Mouse (Mus musculus) lung, embryonic 16.5 days (tissue): ENCODE data around the gene Mfap4. TPM values are rescaled to one million over a fixed set of nuclear protein-coding genes. Genes with fewer than 3 reads are reported as not detected.

ENCODE experiments used
- ATAC-seq: fragments of 200-750 bp; cut with Nextera tagmentation; 2 replicates; pipeline ENCODE4 v1.8.0; 2017; ENCODE audit warnings: low read depth, mild to moderate bottlenecking, moderate library complexity
- H3K27ac ChIP-seq: fragments of 300-500 bp; sonication (generic); 2 replicates; pipeline ENCODE4 v1.5.1; 2014; ENCODE audit warnings: mild to moderate bottlenecking, control low read depth, low read length
- H3K27me3 ChIP-seq: fragments of 300-500 bp; sonication (generic); 2 replicates; pipeline ENCODE4 v1.6.1; 2014; ENCODE audit warnings: low read depth, low read length, mixed read lengths; ENCODE audit not compliant: control insufficient read depth, insufficient read depth
- H3K36me3 ChIP-seq: fragments of 300-500 bp; sonication (generic); 2 replicates; pipeline ENCODE4 v1.6.1; 2014; ENCODE audit warnings: low read length; ENCODE audit not compliant: control insufficient read depth, insufficient read depth
- H3K4me1 ChIP-seq: fragments of 300-500 bp; sonication (generic); replicated peaks from 2 replicates; pipeline ENCODE4 v1.6.1; 2014; ENCODE audit warnings: low read length, mixed read lengths; ENCODE audit not compliant: control insufficient read depth, insufficient read depth
- H3K4me2 ChIP-seq: fragments of 300-500 bp; sonication (generic); 2 replicates; pipeline ENCODE4 v1.6.1; 2014; ENCODE audit warnings: low read depth, low read length, control low read depth
- H3K4me3 ChIP-seq: fragments of 300-500 bp; sonication (generic); 2 replicates; pipeline ENCODE4 v1.5.1; 2014; ENCODE audit warnings: mild to moderate bottlenecking, low read length, control low read depth
- H3K9ac ChIP-seq: fragments of 300-500 bp; sonication (generic); 2 replicates; pipeline ENCODE4 v1.6.1; 2014; ENCODE audit warnings: low read length, control low read depth
- H3K9me3 ChIP-seq: fragments of 300-500 bp; sonication (generic); 2 replicates; pipeline ENCODE4 v1.6.1; 2016; ENCODE audit warnings: low read length; ENCODE audit not compliant: control insufficient read depth
- WGBS: fragments of 180-500 bp; shearing (Covaris S2); extraction: QIAGEN DNeasy Blood & Tissue Kit; methylation state at CpG from one replicate; pipeline ENCODE4 v1.1.7; 2014; 5-methylcytosine and 5-hydroxymethylcytosine counted together
- polyA plus RNA-seq: library from polyadenylated mRNA; unstranded; fragments of >200 nt; fragmentation: Nextera tagmentation; extraction: Ambion mirVana; gene quantifications from 2 replicates; pipeline ENCODE4 v1.2.1, GENCODE M21; 2015

The Mfap4 gene
- polyA plus RNA-seq, 1 experiment from 2014 or later, result 1,630 TPM

DNA sequence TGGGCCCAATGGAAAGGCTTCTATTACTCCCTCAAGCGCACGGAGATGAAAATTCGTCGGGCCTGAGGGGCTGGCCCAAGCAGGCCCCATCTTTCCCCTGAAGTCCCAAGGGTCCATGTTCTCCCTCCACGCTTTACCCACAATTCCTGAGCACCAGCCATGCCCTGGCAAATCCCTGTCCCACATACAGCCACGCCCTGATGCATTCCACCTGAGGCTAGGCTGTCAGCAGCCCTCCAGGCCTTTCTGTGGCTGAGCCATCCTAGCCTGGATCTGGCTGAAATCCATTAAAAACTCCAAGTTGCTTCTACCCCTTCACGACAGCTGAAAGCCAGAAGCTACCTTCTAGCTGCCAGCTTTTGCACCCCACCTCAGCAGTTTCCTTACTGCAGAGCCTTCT, 2.7 kb downstream of the Mfap4 start:
- Histone ChIP-seq H3K27ac (peak overlapping the region; percentile 97), H3K9me3 (no peaks in the 10 kb centered on the region), H3K4me1 (peaks cover 11% of the 10 kb centered on the region), H3K9ac (peak overlapping the region; percentile 22; the same call in 1 of the 2 replicates), H3K36me3 (peaks cover 44% of the 10 kb centered on the region), H3K4me2 (peak overlapping the region; percentile 35), H3K27me3 (no peaks in the 10 kb centered on the region), H3K4me3 (peak overlapping the region; percentile 57)
- WGBS, result 80% methylated on average over 7 of the region's 7 CpGs
- ATAC-seq, result no peak

- H3K4me2 ChIP-seq, result no peak overlapping the region
- H3K27me3 ChIP-seq, result no peaks in the 10 kb centered on the region
- H3K4me3 ChIP-seq, result no peak overlapping the region
- H3K4me1 ChIP-seq, result peaks cover 14% of the 10 kb centered on the region
- H3K36me3 ChIP-seq, result peaks cover 44% of the 10 kb centered on the region
- WGBS, result 61% methylated on average over 2 of the region's 2 CpGs
- H3K27ac ChIP-seq, result no peak overlapping the region
- H3K9me3 ChIP-seq, result no peaks in the 10 kb centered on the region
- no peak for ATAC-seq
- H3K9ac ChIP-seq, result no peak overlapping the region
These were observed 3.9 kb downstream of the Mfap4 start for GRCm38 (mm10) chr11:61489085-61489484.

DNA sequence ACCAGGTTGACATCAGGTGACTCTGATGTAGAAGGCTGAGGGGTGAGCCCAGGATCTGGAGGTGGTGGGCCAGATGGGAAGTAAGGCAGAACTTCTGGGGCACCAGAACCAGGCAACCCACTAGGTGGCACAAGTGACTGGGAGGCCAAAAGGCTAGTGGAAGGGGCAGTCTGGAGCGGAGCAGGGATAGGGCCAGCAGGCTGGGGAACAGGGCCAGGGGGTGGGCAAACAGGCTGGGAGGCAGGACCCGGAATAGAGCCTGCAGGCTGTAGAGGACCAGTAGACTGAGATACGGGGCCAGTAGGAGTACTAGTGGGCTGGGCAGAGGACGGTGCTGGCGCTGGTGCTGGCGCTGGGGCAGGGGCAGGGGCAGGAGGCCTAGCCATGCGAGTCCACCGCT, 4.6 kb downstream of the Mfap4 start:
- Histone ChIP-seq H3K4me1 (peaks cover 15% of the 10 kb centered on the region), H3K9ac (0 out of 2 replicates have a peak overlapping the region, but pooled peaks have one; percentile 19), H3K9me3 (no peaks in the 10 kb centered on the region), H3K4me2 (no peak overlapping the region), H3K4me3 (no peak overlapping the region), H3K27ac (0 out of 2 replicates have a peak overlapping the region, but pooled peaks have one; percentile 7), H3K27me3 (no peaks in the 10 kb centered on the region), H3K36me3 (peaks cover 44% of the 10 kb centered on the region)
- no peak for ATAC-seq
- 77% methylated on average over 6 of the region's 8 CpGs for WGBS

- H3K4me1 ChIP-seq, result peaks cover 22% of the 10 kb centered on the region
- 82% methylated on average over 22 of the region's 22 CpGs for WGBS
- no peak for ATAC-seq
- no peak overlapping the region for H3K4me2 ChIP-seq
- H3K27ac ChIP-seq, result no peak overlapping the region
- H3K27me3 ChIP-seq, result no peaks in the 10 kb centered on the region
- H3K9ac ChIP-seq, result no peak overlapping the region
- H3K36me3 ChIP-seq, result peaks cover 44% of the 10 kb centered on the region
- H3K4me3 ChIP-seq, result no peak overlapping the region
- no peaks in the 10 kb centered on the region for H3K9me3 ChIP-seq
These were observed 5.8 kb downstream of the Mfap4 start for GRCm38 (mm10) chr11:61490944-61491520.

- Histone ChIP-seq H3K27me3 (no peaks in the 10 kb centered on the region), H3K36me3 (peaks cover 43% of the 10 kb centered on the region), H3K4me1 (peaks cover 21% of the 10 kb centered on the region), H3K4me3 (peak overlapping the region; percentile 79), H3K9me3 (no peaks in the 10 kb centered on the region), H3K9ac (peak overlapping the region; percentile 85), H3K4me2 (peak overlapping the region; percentile 92), H3K27ac (peak overlapping the region; percentile 87; the same call in 1 of the 2 replicates)
- 55% methylated on average over 12 of the region's 12 CpGs for WGBS
- no peak for ATAC-seq
These were observed 7.6 kb downstream of the Mfap4 start for GRCm38 (mm10) chr11:61492749-61493401.

GRCm38 (mm10) chr11:61493525-61494128, 8.4 kb downstream of the Mfap4 start:
- peaks cover 15% of the 10 kb centered on the region for H3K4me1 ChIP-seq
- ATAC-seq, result peak; percentile 50
- no peaks in the 10 kb centered on the region for H3K9me3 ChIP-seq
- peak overlapping the region; percentile 79 for H3K4me3 ChIP-seq
- peak overlapping the region; percentile 85 for H3K9ac ChIP-seq
- no peaks in the 10 kb centered on the region for H3K27me3 ChIP-seq
- under 1% methylated on average over 42 of the region's 50 CpGs for WGBS
- peaks cover 36% of the 10 kb centered on the region for H3K36me3 ChIP-seq
- peak overlapping the region; percentile 87 for H3K27ac ChIP-seq
- H3K4me2 ChIP-seq, result peak overlapping the region; percentile 92

- peak; percentile 94 for ATAC-seq
- no peaks in the 10 kb centered on the region for H3K27me3 ChIP-seq
- H3K4me2 ChIP-seq, result peak within 1 kb of the TSS; percentile 92
- H3K9me3 ChIP-seq, result no peaks in the 10 kb centered on the region
- H3K9ac ChIP-seq, result peak within 1 kb of the TSS; percentile 85
- peak within 1 kb of the TSS; percentile 92 for H3K27ac ChIP-seq
- under 1% methylated on average over 59 of the region's 62 CpGs for WGBS
- H3K4me1 ChIP-seq, result peaks cover 15% of the 10 kb centered on the region
- peaks cover 28% of the 10 kb centered on the region for H3K36me3 ChIP-seq
- peak within 1 kb of the TSS; percentile 79 for H3K4me3 ChIP-seq
These were observed 9.1 kb downstream of the Mfap4 start, which contains the start of gene Mapk7 for GRCm38 (mm10) chr11:61494129-61494997. TSS of gene Mapk7 (minus strand) at chr11:61494406.

- H3K27ac ChIP-seq, result peak overlapping the region; percentile 92
- no peak overlapping the region for H3K9ac ChIP-seq
- H3K4me2 ChIP-seq, result no peak overlapping the region
- peaks cover 17% of the 10 kb centered on the region for H3K36me3 ChIP-seq
- ATAC-seq, result no peak
- peaks cover 15% of the 10 kb centered on the region for H3K4me1 ChIP-seq
- no peaks in the 10 kb centered on the region for H3K27me3 ChIP-seq
- no peak overlapping the region for H3K4me3 ChIP-seq
- no peaks in the 10 kb centered on the region for H3K9me3 ChIP-seq
- WGBS, result 74% methylated on average over 2 of the region's 2 CpGs
These were observed 10.3 kb downstream of the Mfap4 start for GRCm38 (mm10) chr11:61495528-61495927.
